Mouse (Mus musculus): Measurements from ENCODE around the gene Stx18. TPM values are rescaled to one million over a fixed set of nuclear protein-coding genes. Genes with fewer than 3 reads are reported as not detected.

The Stx18 gene
- polyA plus RNA-seq, 1 experiment from 2014 or later, result 32.7 TPM

DNA sequence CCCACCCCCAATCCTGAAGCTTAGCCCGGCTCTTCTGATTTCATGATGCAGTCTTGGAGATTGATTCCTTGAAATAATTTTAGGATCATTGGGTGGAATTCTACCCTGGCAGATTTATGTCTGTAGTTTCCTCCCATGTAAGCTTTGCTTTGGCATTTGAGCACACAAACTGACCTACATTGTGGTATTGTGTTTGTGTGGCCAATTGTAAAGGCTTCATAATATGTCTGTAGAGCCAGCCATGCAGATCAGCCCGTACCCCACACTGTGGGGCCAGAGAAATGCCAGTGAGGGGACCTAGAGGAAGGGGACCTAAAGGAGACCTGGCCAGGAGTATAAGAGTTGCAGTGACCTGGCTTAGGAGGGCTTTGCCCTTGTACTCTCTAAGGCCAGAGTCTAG is 22.5 kb downstream of the Stx18 start:
- Histone ChIP-seq H3K36me3 (ENCODE audit: inconsistent target) (no peaks in the 10 kb centered on the region), H3K4me3 (ENCODE audit: inconsistent target) (no peak overlapping the region), H3K79me2 (ENCODE audit: inconsistent target) (peaks cover 47% of the 10 kb centered on the region; the same call in 1 of the 2 replicates), H3K27ac (no peak overlapping the region)
- WGBS (ENCODE audit: missing documents), result 95% methylated on average over 2 of the region's 2 CpGs

- Histone ChIP-seq H3K27ac (no peak overlapping the region), H3K36me3 (ENCODE audit: inconsistent target) (no peaks in the 10 kb centered on the region), H3K4me3 (ENCODE audit: inconsistent target) (no peak overlapping the region), H3K79me2 (ENCODE audit: inconsistent target) (peaks cover 62% of the 10 kb centered on the region; the same call in 1 of the 2 replicates)
- WGBS (ENCODE audit: missing documents), result 48% methylated on average over 5 of the region's 5 CpGs
Measured at GRCm38 (mm10) chr5:38062709-38063108, 24.2 kb downstream of the Stx18 start.

DNA sequence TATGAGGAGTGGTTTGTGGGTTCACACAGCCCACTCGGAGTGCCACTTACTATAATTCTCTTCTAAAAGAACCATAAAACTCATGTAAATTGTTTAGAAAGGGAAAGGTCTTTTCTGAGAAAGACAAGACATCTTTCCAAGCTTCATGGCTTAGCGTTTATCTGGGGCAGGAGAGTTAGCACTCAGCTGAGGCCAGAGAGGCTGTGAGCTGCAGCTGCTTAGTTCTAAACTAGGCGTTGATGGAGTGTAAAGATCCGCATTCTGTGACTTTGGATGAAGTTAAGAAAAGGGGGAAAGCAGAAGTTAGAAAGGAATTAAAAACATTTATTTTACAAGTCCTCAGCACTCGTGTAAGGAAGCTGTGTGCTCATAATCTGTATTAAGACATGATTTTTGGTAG is 24.8 kb downstream of the Stx18 start:
- Histone ChIP-seq H3K4me3 (ENCODE audit: inconsistent target) (no peak overlapping the region), H3K27ac (no peak overlapping the region), H3K79me2 (ENCODE audit: inconsistent target) (peaks cover 68% of the 10 kb centered on the region; the same call in 1 of the 2 replicates), H3K36me3 (ENCODE audit: inconsistent target) (no peaks in the 10 kb centered on the region)
- 91% methylated on average over 5 of the region's 5 CpGs for whole genome bisulfite sequencing (ENCODE audit: missing documents)

GRCm38 (mm10) chr5:38064043-38064575 is 25.6 kb downstream of the Stx18 start:
- peaks cover 72% of the 10 kb centered on the region; the same call in 1 of the 2 replicates for H3K79me2 ChIP-seq (ENCODE audit: inconsistent target)
- H3K36me3 ChIP-seq (ENCODE audit: inconsistent target), result no peaks in the 10 kb centered on the region
- H3K4me3 ChIP-seq (ENCODE audit: inconsistent target), result no peak overlapping the region
- no peak overlapping the region for H3K27ac ChIP-seq
- 94% methylated on average over 4 of the region's 4 CpGs for WGBS (ENCODE audit: missing documents)

DNA sequence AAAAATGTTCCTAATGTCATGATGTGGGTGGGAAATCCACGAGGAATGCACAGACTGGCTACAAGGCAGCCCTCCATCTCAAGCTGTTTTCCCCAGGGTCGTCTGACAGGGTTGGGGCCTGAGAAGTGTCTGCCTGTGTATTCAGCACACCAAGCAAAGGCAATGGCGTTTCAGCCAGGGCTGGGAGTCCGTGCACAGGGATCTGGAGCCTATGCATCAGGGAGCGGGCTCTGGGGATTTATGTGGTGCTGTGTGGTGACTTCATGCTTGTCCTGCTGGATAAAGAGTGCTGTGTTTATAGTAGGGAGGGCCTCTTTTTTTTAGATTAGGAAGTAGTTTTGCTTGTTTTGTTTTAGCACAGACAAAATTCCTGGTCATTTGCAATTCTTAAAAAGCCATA is 26.2 kb downstream of the Stx18 start:
- Histone ChIP-seq H3K4me3 (ENCODE audit: inconsistent target) (no peak overlapping the region), H3K27ac (no peak overlapping the region), H3K79me2 (ENCODE audit: inconsistent target) (peaks cover 72% of the 10 kb centered on the region; the same call in 1 of the 2 replicates), H3K36me3 (ENCODE audit: inconsistent target) (no peaks in the 10 kb centered on the region)
- 93% methylated on average over 5 of the region's 5 CpGs for WGBS (ENCODE audit: missing documents)

- H3K4me3 ChIP-seq (ENCODE audit: inconsistent target), result no peak overlapping the region
- no peaks in the 10 kb centered on the region for H3K36me3 ChIP-seq (ENCODE audit: inconsistent target)
- H3K79me2 ChIP-seq (ENCODE audit: inconsistent target), result peaks cover 75% of the 10 kb centered on the region; the same call in 1 of the 2 replicates
- 97% methylated on average over 2 of the region's 2 CpGs for WGBS (ENCODE audit: missing documents)
- H3K27ac ChIP-seq, result no peak overlapping the region
Measured at GRCm38 (mm10) chr5:38065454-38065853, 26.9 kb downstream of the Stx18 start.

- no peak overlapping the region for H3K4me3 ChIP-seq (ENCODE audit: inconsistent target)
- WGBS (ENCODE audit: missing documents), result 94% methylated on average over 1 of the region's 1 CpGs
- peaks cover 73% of the 10 kb centered on the region; the same call in 1 of the 2 replicates for H3K79me2 ChIP-seq (ENCODE audit: inconsistent target)
- H3K27ac ChIP-seq, result no peak overlapping the region
- no peaks in the 10 kb centered on the region for H3K36me3 ChIP-seq (ENCODE audit: inconsistent target)
Measured at GRCm38 (mm10) chr5:38066606-38067005, 28.1 kb downstream of the Stx18 start.

- 96% methylated on average over 4 of the region's 4 CpGs for WGBS (ENCODE audit: missing documents)
- H3K4me3 ChIP-seq (ENCODE audit: inconsistent target), result no peak overlapping the region
Measured at GRCm38 (mm10) chr5:38076326-38076725, 37.8 kb downstream of the Stx18 start.

DNA sequence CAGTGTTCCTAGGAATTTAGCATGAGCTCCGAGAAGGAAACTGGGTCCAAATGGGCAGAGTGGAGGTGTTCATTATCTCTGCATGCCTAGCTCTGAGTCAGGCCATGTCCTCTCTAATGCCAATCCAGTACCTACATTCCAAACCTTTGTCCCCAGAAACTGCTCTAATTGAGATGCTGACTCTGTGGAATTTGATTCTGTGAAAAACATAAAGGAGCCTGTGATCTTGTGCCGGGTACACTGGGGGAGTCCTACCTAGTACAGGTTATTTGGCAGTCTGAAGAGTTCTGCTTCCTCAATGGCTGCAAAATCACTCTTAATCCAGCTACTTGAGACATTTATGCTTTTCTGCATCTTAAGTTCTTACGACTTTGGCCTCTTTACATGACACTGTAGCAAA is 40.0 kb downstream of the Stx18 start:
- 96% methylated on average over 3 of the region's 3 CpGs for WGBS (ENCODE audit: missing documents)
- H3K79me2 ChIP-seq (ENCODE audit: inconsistent target), result peaks cover 25% of the 10 kb centered on the region; the same call in 1 of the 2 replicates
- no peaks in the 10 kb centered on the region for H3K36me3 ChIP-seq (ENCODE audit: inconsistent target)
- no peak overlapping the region for H3K4me3 ChIP-seq (ENCODE audit: inconsistent target)
- no peak overlapping the region for H3K27ac ChIP-seq

More at GRCm38 (mm10) chr5:38076326-38076725, 37.8 kb downstream of the Stx18 start:
- H3K36me3 ChIP-seq (ENCODE audit: inconsistent target), result no peaks in the 10 kb centered on the region
- no peak overlapping the region for H3K27ac ChIP-seq
- peaks cover 30% of the 10 kb centered on the region; the same call in 1 of the 2 replicates for H3K79me2 ChIP-seq (ENCODE audit: inconsistent target)

- Histone ChIP-seq H3K27ac (no peak overlapping the region), H3K4me3 (ENCODE audit: inconsistent target) (no peak overlapping the region), H3K36me3 (ENCODE audit: inconsistent target) (no peaks in the 10 kb centered on the region), H3K79me2 (ENCODE audit: inconsistent target) (peaks cover 8% of the 10 kb centered on the region; the same call in 1 of the 2 replicates)
- WGBS (ENCODE audit: missing documents), result 100% methylated on average over 1 of the region's 1 CpGs
Measured at GRCm38 (mm10) chr5:38080472-38080871, 41.9 kb downstream of the Stx18 start.

DNA sequence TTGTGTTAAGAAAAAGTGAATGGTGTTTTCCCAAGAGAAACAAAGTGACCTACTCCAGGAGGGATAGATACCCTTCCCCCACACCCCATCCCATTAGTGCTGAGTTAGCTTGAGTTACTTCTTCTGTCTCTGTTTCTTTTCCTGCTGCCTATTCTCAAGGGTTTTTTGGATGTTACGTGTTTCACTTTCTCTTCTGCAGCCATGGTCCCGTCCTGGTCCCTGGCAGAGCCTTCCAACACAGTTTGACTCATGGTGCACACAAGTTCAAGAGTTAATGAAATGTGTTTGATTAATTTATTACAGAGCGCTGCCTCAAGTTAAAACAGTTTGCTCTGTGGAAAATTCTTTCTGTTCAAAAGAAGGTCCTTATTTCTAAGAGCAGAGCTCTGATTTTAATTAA is 44.0 kb downstream of the Stx18 start:
- H3K4me3 ChIP-seq (ENCODE audit: inconsistent target), result no peak overlapping the region
- peaks cover 5% of the 10 kb centered on the region; the same call in 1 of the 2 replicates for H3K79me2 ChIP-seq (ENCODE audit: inconsistent target)
- no peak overlapping the region for H3K27ac ChIP-seq
- WGBS (ENCODE audit: missing documents), result 81% methylated on average over 3 of the region's 3 CpGs
- no peaks in the 10 kb centered on the region for H3K36me3 ChIP-seq (ENCODE audit: inconsistent target)

DNA sequence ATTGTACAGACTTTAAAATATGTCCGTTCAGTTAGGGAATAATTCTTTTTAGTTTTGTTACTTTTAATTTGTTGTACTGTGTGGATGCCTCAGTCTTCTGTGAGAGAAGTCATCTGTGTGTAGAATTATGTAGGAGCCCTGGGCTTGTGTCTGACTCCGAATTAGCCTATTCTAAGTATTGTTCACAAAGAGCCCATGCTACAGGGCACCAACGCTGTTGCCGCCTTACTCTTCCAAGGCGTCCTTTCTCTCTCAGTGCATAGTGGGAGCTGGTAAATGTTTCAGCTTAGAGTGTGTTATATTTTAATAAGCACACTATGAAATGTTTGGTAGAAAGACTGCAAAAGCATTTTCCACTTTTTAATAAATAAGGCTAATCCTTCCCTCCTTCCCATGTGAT is 44.8 kb downstream of the Stx18 start:
- Histone ChIP-seq H3K4me3 (ENCODE audit: inconsistent target) (no peak overlapping the region), H3K79me2 (ENCODE audit: inconsistent target) (peaks cover 5% of the 10 kb centered on the region; the same call in 1 of the 2 replicates), H3K36me3 (ENCODE audit: inconsistent target) (no peaks in the 10 kb centered on the region), H3K27ac (no peak overlapping the region)
- 95% methylated on average over 5 of the region's 5 CpGs for WGBS (ENCODE audit: missing documents)

- Histone ChIP-seq H3K36me3 (ENCODE audit: inconsistent target) (no peaks in the 10 kb centered on the region), H3K4me3 (ENCODE audit: inconsistent target) (no peak overlapping the region), H3K27ac (no peak overlapping the region), H3K79me2 (ENCODE audit: inconsistent target) (peaks cover 5% of the 10 kb centered on the region; the same call in 1 of the 2 replicates)
- 85% methylated on average over 8 of the region's 8 CpGs for WGBS (ENCODE audit: missing documents)
Measured at GRCm38 (mm10) chr5:38084616-38085015, 46.1 kb downstream of the Stx18 start.

GRCm38 (mm10) chr5:38085561-38086392 is 47.2 kb downstream of the Stx18 start:
- Histone ChIP-seq H3K4me3 (ENCODE audit: inconsistent target) (no peak overlapping the region), H3K36me3 (ENCODE audit: inconsistent target) (no peaks in the 10 kb centered on the region), H3K27ac (no peak overlapping the region), H3K79me2 (ENCODE audit: inconsistent target) (peaks cover 5% of the 10 kb centered on the region; the same call in 1 of the 2 replicates)
- 75% methylated on average over 10 of the region's 10 CpGs for WGBS (ENCODE audit: missing documents)

DNA sequence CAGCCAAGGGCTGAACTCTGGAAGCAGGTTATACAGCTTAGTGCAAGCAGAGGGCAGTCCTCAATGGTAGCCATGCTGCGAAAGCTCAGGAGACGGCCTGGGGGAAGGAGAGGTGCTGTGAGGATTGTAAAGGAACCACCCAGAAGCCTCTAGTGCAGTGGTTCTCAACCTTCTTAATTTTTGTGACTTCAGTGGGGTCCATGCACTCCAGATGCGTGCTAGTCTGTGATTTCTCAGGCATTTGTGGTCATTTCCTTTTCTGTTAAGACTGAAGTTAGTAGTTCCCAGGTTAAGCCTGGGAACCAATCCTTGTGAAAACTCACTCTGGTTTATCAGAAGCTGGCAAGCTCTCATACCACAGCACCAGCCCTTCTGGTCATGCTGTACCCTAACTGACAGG is 51.6 kb downstream of the Stx18 start:
- H3K36me3 ChIP-seq (ENCODE audit: inconsistent target), result no peaks in the 10 kb centered on the region
- 97% methylated on average over 3 of the region's 3 CpGs for WGBS (ENCODE audit: missing documents)
- H3K4me3 ChIP-seq (ENCODE audit: inconsistent target), result no peak overlapping the region
- no peak overlapping the region for H3K27ac ChIP-seq
- peaks cover 5% of the 10 kb centered on the region; the same call in 1 of the 2 replicates for H3K79me2 ChIP-seq (ENCODE audit: inconsistent target)
